8 mouse cellular contexts compared by ENCODE assay signal in genomic region chrX:74429290-74429821, GRCm38 (mm10). TPM values are rescaled to one million over a fixed set of nuclear protein-coding genes. Genes with fewer than 3 reads are reported as not detected.
A peak's percentile ranks its signal among the peaks of the same experiment; 100 is the strongest.
DNase-seq lines count a peak whose midpoint lies in the region; ATAC-seq and TF ChIP-seq lines count a peak whose summit lies in the region.

No protein-coding gene starts in this region.

- H3K4me2 ChIP-seq in heart, embryonic 11.5 days, result peak overlapping the region; percentile 71
- peak overlapping the region; percentile 65 for H3K4me2 ChIP-seq in kidney, embryonic 15.5 days
- peak overlapping the region; percentile 52 for H3K4me2 ChIP-seq in limb, embryonic 15.5 days
- peak overlapping the region; percentile 53 for H3K4me2 ChIP-seq in midbrain, postnatal 0 days (ENCODE audit: low read depth, low read length, poor library complexity, severe bottlenecking)

- TF ChIP-seq POLR2A in embryonic fibroblast, embryonic 13.5 days (IDR thresholded peaks at IDR 0.05; ENCODE audit: low read depth, low read length), result peak; percentile 57; the same call in 1 of the 2 replicates

- no peaks in the 10 kb centered on the region for H3K9me3 ChIP-seq in heart, embryonic 11.5 days (replicated peaks; ENCODE audit: control insufficient read depth, low read length)
- no peaks in the 10 kb centered on the region for H3K9me3 ChIP-seq in kidney, embryonic 15.5 days (replicated peaks)
- H3K9me3 ChIP-seq in limb, embryonic 15.5 days, result no peaks in the 10 kb centered on the region
- no peaks in the 10 kb centered on the region for H3K9me3 ChIP-seq in midbrain, postnatal 0 days (ENCODE audit: low read length)

- peak overlapping the region; percentile 87 for H3K4me3 ChIP-seq in embryonic fibroblast, embryonic 13.5 days (ENCODE audit: insufficient read depth, low read length)
- peak overlapping the region; percentile 64 for H3K4me3 ChIP-seq in heart, embryonic 11.5 days (ENCODE audit: low read depth, low read length)
- peak overlapping the region; percentile 59 for H3K4me3 ChIP-seq in kidney, embryonic 15.5 days (replicated peaks)
- H3K4me3 ChIP-seq in limb, embryonic 15.5 days, result peak overlapping the region; percentile 52
- peak overlapping the region; percentile 47 for H3K4me3 ChIP-seq in midbrain, postnatal 0 days (ENCODE audit: low read depth, low read length)

- no peaks in the 10 kb centered on the region for H3K36me3 ChIP-seq in heart, embryonic 11.5 days (ENCODE audit: control insufficient read depth, insufficient read depth, low read length)
- peaks cover 19% of the 10 kb centered on the region for H3K36me3 ChIP-seq in kidney, embryonic 15.5 days
- H3K36me3 ChIP-seq in limb, embryonic 15.5 days, result peaks cover 11% of the 10 kb centered on the region; the same call in 1 of the 2 replicates
- no peaks in the 10 kb centered on the region for H3K36me3 ChIP-seq in midbrain, postnatal 0 days (ENCODE audit: insufficient read depth, low read length)

- H3K27me3 ChIP-seq in heart, embryonic 11.5 days (ENCODE audit: control insufficient read depth, insufficient read depth, low read length), result no peaks in the 10 kb centered on the region
- H3K27me3 ChIP-seq in kidney, embryonic 15.5 days, result no peaks in the 10 kb centered on the region
- no peaks in the 10 kb centered on the region for H3K27me3 ChIP-seq in limb, embryonic 15.5 days
- H3K27me3 ChIP-seq in midbrain, postnatal 0 days (ENCODE audit: insufficient read depth, low read length), result no peaks in the 10 kb centered on the region

- DNase-seq in A20 (ENCODE audit: low read depth, low spot score), result peak; percentile 88
- DNase-seq in adrenal gland, postnatal 4 days (ENCODE audit: low spot score in 2 of 2), result peak; percentile 11 to 29
- peak; percentile 74 for DNase-seq in midbrain, postnatal 0 days (ENCODE audit: low spot score)
- DNase-seq in spleen, postnatal 14 days (ENCODE audit: low spot score in 2 of 2), result peak; percentile 34 to 55

- H3K4me1 ChIP-seq in embryonic fibroblast, embryonic 13.5 days (ENCODE audit: control insufficient read depth, insufficient read depth, low read length), result peaks cover 7% of the 10 kb centered on the region; the same call in 1 of the 2 replicates
- H3K4me1 ChIP-seq in heart, embryonic 11.5 days (ENCODE audit: control insufficient read depth, insufficient read depth, low read length), result 0 out of 2 replicates have a peak, but pooled peaks cover 3% of the 10 kb centered on the region
- 0 out of 2 replicates have a peak, but pooled peaks cover 5% of the 10 kb centered on the region for H3K4me1 ChIP-seq in kidney, embryonic 15.5 days
- peaks cover 2% of the 10 kb centered on the region; the same call in 1 of the 2 replicates for H3K4me1 ChIP-seq in limb, embryonic 15.5 days
- H3K4me1 ChIP-seq in midbrain, postnatal 0 days (ENCODE audit: insufficient read depth, low read length), result no peaks in the 10 kb centered on the region

- TF ChIP-seq CTCF in embryonic fibroblast, embryonic 13.5 days (IDR thresholded peaks at IDR 0.05; ENCODE audit: borderline replicate concordance, insufficient read depth, low read length), result no peak
- TF ChIP-seq CTCF in midbrain, postnatal 0 days (IDR thresholded peaks at IDR 0.05), result no peak

- peak overlapping the region; percentile 74 for H3K9ac ChIP-seq in heart, embryonic 11.5 days (ENCODE audit: low read depth, low read length)
- peak overlapping the region; percentile 48 for H3K9ac ChIP-seq in kidney, embryonic 15.5 days
- peak overlapping the region; percentile 38; the same call in 1 of the 2 replicates for H3K9ac ChIP-seq in limb, embryonic 15.5 days
- H3K9ac ChIP-seq in midbrain, postnatal 0 days (replicated peaks; ENCODE audit: low read length, poor library complexity, severe bottlenecking), result peak overlapping the region; percentile 50; the same call in 1 of the 2 replicates

- WGBS in heart, embryonic 11.5 days (ENCODE audit: insufficient replicate concordance), result 13% methylated on average over 22 of the region's 22 CpGs
- 17% methylated on average over 22 of the region's 22 CpGs for WGBS in kidney, embryonic 15.5 days
- WGBS in limb, embryonic 15.5 days, result 30% methylated on average over 22 of the region's 22 CpGs
- WGBS in midbrain, postnatal 0 days, result 21% methylated on average over 22 of the region's 22 CpGs

- peak; percentile 43; the same call in 1 of the 2 replicates for ATAC-seq in heart, embryonic 11.5 days (replicated peaks; ENCODE audit: insufficient number of reproducible peaks, low FRiP score, low TSS enrichment)
- peak; percentile 62 for ATAC-seq in kidney, embryonic 15.5 days (replicated peaks; ENCODE audit: low FRiP score)
- ATAC-seq in limb, embryonic 15.5 days (ENCODE audit: insufficient number of reproducible peaks, low FRiP score, low TSS enrichment, low read depth), result peak; percentile 71; the same call in 1 of the 2 replicates
- ATAC-seq in midbrain, postnatal 0 days (ENCODE audit: low FRiP score), result peak; percentile 79

- H3K27ac ChIP-seq in embryonic fibroblast, embryonic 13.5 days (ENCODE audit: insufficient read depth, low read length), result peak overlapping the region; percentile 77
- peak overlapping the region; percentile 62 for H3K27ac ChIP-seq in heart, embryonic 11.5 days (ENCODE audit: low read depth, low read length)
- H3K27ac ChIP-seq in kidney, embryonic 15.5 days, result peak overlapping the region; percentile 92
- peak overlapping the region; percentile 90 for H3K27ac ChIP-seq in limb, embryonic 15.5 days
- peak overlapping the region; percentile 76 for H3K27ac ChIP-seq in midbrain, postnatal 0 days (ENCODE audit: low read depth, low read length)

RNA-seq across cellular contexts. Expression of gene G6pdx, which starts 0.4 kb away (rescaled TPM):
- 10 to 100 TPM; 84.9 to 86.2 TPM for total RNA-seq in adrenal gland, postnatal 4 days (2021)
- polyA plus RNA-seq in embryonic fibroblast, embryonic 13.5 days (2011; ENCODE audit: insufficient read length, low read depth, missing spikeins), result 58.1 and 65.0 TPM in 2 replicates
- polyA plus RNA-seq in heart, embryonic 11.5 days (2014; fragmentation: Nextera tagmentation; extraction: Ambion mirVana), result 25.7 and 26.6 TPM in 2 replicates
- polyA plus RNA-seq in kidney, embryonic 15.5 days (2015; fragmentation: Nextera tagmentation; extraction: Ambion mirVana), result 45.7 and 49.2 TPM in 2 replicates
- 66.8 and 67.2 TPM in 2 replicates for polyA plus RNA-seq in limb, embryonic 15.5 days (2015; fragmentation: Nextera tagmentation; extraction: Ambion mirVana)
- 51.3 and 55.6 TPM in 2 replicates for total RNA-seq in midbrain, postnatal 0 days (2014; rRNA removed)
- 40.2 and 41.8 TPM in 2 replicates for polyA plus RNA-seq in midbrain, postnatal 0 days (2015; fragmentation: Nextera tagmentation; extraction: Ambion mirVana)

RNA-seq across cellular contexts. Expression of gene Ikbkg, which starts 36.3 kb away (rescaled TPM):
- total RNA-seq in adrenal gland, postnatal 4 days (2021), result 10 to 100 TPM; 60.2 to 65.5 TPM
- polyA plus RNA-seq in embryonic fibroblast, embryonic 13.5 days (2011; ENCODE audit: insufficient read length, low read depth, missing spikeins), result 36.8 and 57.9 TPM in 2 replicates
- polyA plus RNA-seq in heart, embryonic 11.5 days (2014; fragmentation: Nextera tagmentation; extraction: Ambion mirVana), result 19.4 and 23.2 TPM in 2 replicates
- polyA plus RNA-seq in kidney, embryonic 15.5 days (2015; fragmentation: Nextera tagmentation; extraction: Ambion mirVana), result 19.9 and 21.0 TPM in 2 replicates
- polyA plus RNA-seq in limb, embryonic 15.5 days (2015; fragmentation: Nextera tagmentation; extraction: Ambion mirVana), result 20.1 and 21.3 TPM in 2 replicates
- 20.4 and 24.7 TPM in 2 replicates for total RNA-seq in midbrain, postnatal 0 days (2014; rRNA removed)
- polyA plus RNA-seq in midbrain, postnatal 0 days (2015; fragmentation: Nextera tagmentation; extraction: Ambion mirVana), result 11.5 and 12.4 TPM in 2 replicates

RNA-seq across cellular contexts. Expression of gene Fam3a, which starts 36.3 kb away (rescaled TPM):
- 10 to 100 TPM; 26.0 to 32.0 TPM for total RNA-seq in adrenal gland, postnatal 4 days (2021)
- polyA plus RNA-seq in embryonic fibroblast, embryonic 13.5 days (2011; ENCODE audit: insufficient read length, low read depth, missing spikeins), result 23.5 and 30.6 TPM in 2 replicates
- 21.8 and 23.8 TPM in 2 replicates for polyA plus RNA-seq in heart, embryonic 11.5 days (2014; fragmentation: Nextera tagmentation; extraction: Ambion mirVana)
- polyA plus RNA-seq in kidney, embryonic 15.5 days (2015; fragmentation: Nextera tagmentation; extraction: Ambion mirVana), result 38.9 and 40.2 TPM in 2 replicates
- polyA plus RNA-seq in limb, embryonic 15.5 days (2015; fragmentation: Nextera tagmentation; extraction: Ambion mirVana), result 43.8 and 47.4 TPM in 2 replicates
- total RNA-seq in midbrain, postnatal 0 days (2014; rRNA removed), result 23.6 and 29.9 TPM in 2 replicates
- polyA plus RNA-seq in midbrain, postnatal 0 days (2015; fragmentation: Nextera tagmentation; extraction: Ambion mirVana), result 31.2 and 33.4 TPM in 2 replicates

RNA-seq across cellular contexts. Expression of gene Gm6880, which starts 51.8 kb away (rescaled TPM):
- total RNA-seq in adrenal gland, postnatal 4 days (2021), result not detected
- polyA plus RNA-seq in embryonic fibroblast, embryonic 13.5 days (2011; ENCODE audit: insufficient read length, low read depth, missing spikeins), result not detected in 2 replicates
- not detected in 2 replicates for polyA plus RNA-seq in heart, embryonic 11.5 days (2014; fragmentation: Nextera tagmentation; extraction: Ambion mirVana)
- not detected in 2 replicates for polyA plus RNA-seq in kidney, embryonic 15.5 days (2015; fragmentation: Nextera tagmentation; extraction: Ambion mirVana)
- 1.1 and 2.2 TPM in 2 replicates for polyA plus RNA-seq in limb, embryonic 15.5 days (2015; fragmentation: Nextera tagmentation; extraction: Ambion mirVana)
- not detected in 2 replicates for total RNA-seq in midbrain, postnatal 0 days (2014; rRNA removed)
- polyA plus RNA-seq in midbrain, postnatal 0 days (2015; fragmentation: Nextera tagmentation; extraction: Ambion mirVana), result 0.28 TPM in 1 of 2 replicates, not detected in the other

RNA-seq across cellular contexts. Expression of gene Slc10a3, which starts 56.2 kb away (rescaled TPM):
- 10 to 100 TPM; 13.7 to 17.5 TPM for total RNA-seq in adrenal gland, postnatal 4 days (2021)
- polyA plus RNA-seq in embryonic fibroblast, embryonic 13.5 days (2011; ENCODE audit: insufficient read length, low read depth, missing spikeins), result 20.6 and 22.4 TPM in 2 replicates
- 10.5 and 14.5 TPM in 2 replicates for polyA plus RNA-seq in heart, embryonic 11.5 days (2014; fragmentation: Nextera tagmentation; extraction: Ambion mirVana)
- polyA plus RNA-seq in kidney, embryonic 15.5 days (2015; fragmentation: Nextera tagmentation; extraction: Ambion mirVana), result 19.7 and 22.1 TPM in 2 replicates
- 21.9 and 22.6 TPM in 2 replicates for polyA plus RNA-seq in limb, embryonic 15.5 days (2015; fragmentation: Nextera tagmentation; extraction: Ambion mirVana)
- 6.2 and 9.4 TPM in 2 replicates for total RNA-seq in midbrain, postnatal 0 days (2014; rRNA removed)
- polyA plus RNA-seq in midbrain, postnatal 0 days (2015; fragmentation: Nextera tagmentation; extraction: Ambion mirVana), result 6.1 and 6.9 TPM in 2 replicates

Comparison
In these comparisons a context has a peak if more than half of its experiments do, and no peak if none do; other contexts are left out.
1. Peak in every context shown above with its lines: DNase-seq, ATAC-seq, H3K4me3 ChIP-seq and H3K27ac ChIP-seq.
2. DNase-seq: peak in every context shown above with its lines; median percentile 88 in A20; 74 in midbrain, postnatal 0 days; 44 in spleen, postnatal 14 days; 20 in adrenal gland, postnatal 4 days.